Mouse (Mus musculus) ES-Bruce4 (cell line): ENCODE data around the gene Gfm2.

ENCODE experiments used
- CTCF ChIP-seq: IDR thresholded peaks from one replicate; pipeline ENCODE4 v1.8.1; 2011; ENCODE audit warnings: low read depth, low read length
- POLR2A ChIP-seq: IDR thresholded peaks from one replicate; pipeline ENCODE4 v1.8.1; 2011; ENCODE audit warnings: low read length; ENCODE audit not compliant: insufficient read depth

DNA sequence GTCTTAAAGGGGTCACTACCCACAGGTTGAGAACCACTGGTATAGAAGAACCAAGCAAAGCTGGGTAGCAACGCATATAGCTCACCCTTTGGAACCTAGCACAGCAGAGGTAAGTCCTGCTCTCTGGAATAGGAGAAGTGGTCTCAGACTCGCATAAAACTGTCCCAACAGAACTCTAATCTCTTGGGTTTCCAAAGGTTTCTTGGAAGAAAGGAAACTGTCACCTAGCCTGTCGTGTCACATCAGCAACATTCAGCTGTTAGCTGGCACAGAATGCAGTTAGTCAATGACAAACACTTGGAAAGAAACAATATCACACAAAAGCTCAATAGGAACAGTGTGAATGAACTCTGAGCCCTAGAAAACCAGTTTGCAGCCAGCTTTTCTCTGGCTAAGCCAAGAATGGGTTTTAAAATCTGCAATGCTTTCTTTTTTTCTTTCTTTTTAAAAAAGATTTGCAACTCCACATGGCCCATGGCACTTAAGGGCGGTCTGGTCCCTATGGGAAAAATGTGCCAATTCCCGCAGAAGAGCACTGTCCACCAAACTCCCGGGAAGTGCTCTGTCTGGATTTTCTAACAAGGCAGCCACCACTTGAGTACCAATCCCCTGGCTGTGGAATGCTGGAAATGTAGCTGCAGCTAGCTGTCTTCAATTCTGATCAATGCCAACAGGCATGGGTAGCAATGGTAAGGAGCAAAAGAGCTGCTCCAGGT lies 42.5 kb downstream of the Gfm2 start:
- TF ChIP-seq CTCF (no peak), POLR2A (no peak)
